Mouse (Mus musculus): ENCODE results near the gene Lad1.

GRCm38 (mm10) chr1:135810180-135810579 is 8.2 kb upstream of the Lad1 start:
- TF ChIP-seq POLR2A (IDR thresholded peaks at IDR 0.05; ENCODE audit: insufficient read depth, low read depth, low read length) (no peak), CTCF (IDR thresholded peaks at IDR 0.05; ENCODE audit: insufficient read depth, low read depth, low read length) (no peak)

Measured in olfactory bulb, adult 2 months (tissue).